Mouse (Mus musculus) urinary bladder, postnatal 0 days (tissue): ENCODE data around the gene Prok1. TPM values are rescaled to one million over a fixed set of nuclear protein-coding genes. Genes with fewer than 3 reads are reported as not detected.

ENCODE experiments used
- polyA plus RNA-seq: library from polyadenylated mRNA; unstranded; fragments of >200 nt; fragmentation: Nextera tagmentation; extraction: Ambion mirVana; gene quantifications from 2 replicates; pipeline ENCODE4 v1.2.1, GENCODE M21; 2015

Prok1 gene
- polyA plus RNA-seq, result not detected in 2 replicates

DNA sequence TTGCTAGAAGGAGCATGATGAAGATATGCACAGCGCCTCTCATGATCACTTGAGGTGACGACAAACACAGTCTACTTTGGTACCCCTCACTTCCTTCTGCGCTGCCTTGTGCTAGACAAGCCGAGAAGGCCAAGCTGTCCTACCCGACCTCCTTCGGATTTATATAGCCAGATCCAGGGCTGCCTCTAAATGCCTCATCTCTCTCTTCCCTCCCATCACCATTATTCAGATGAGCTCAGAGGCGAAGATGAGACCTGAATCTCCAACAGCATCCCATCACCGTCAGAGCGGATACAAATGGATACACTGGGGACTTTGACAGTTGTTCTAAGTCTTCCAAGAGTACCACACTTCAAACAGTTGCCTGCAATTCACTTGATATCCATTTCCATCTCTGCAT is at the start of gene Prok1:
Gene Prok1 (minus strand): TSS at position 101 of the 400 bp plus-strand sequence.

GRCm38 (mm10) chr3:107278479-107279269 is 39.2 kb upstream of the Prok1 start, which contains the start of gene Lamtor5:
Lamtor5 (plus strand) TSS chr3:107278858.

GRCm38 (mm10) chr3:107230527-107230926 is 9.0 kb downstream of the Prok1 start, which contains the start of gene A630076J17Rik:
A630076J17Rik (plus strand) TSS chr3:107230614.

GRCm38 (mm10) chr3:107221608-107222007 is 17.9 kb downstream of the Prok1 start, which contains the start of gene Cym:
Cym (minus strand) TSS chr3:107221732.

Other genes starting within 250 kb of the Prok1 start
- gene Kcna3, start 203.5 kb downstream of the Prok1 start, polyA plus RNA-seq, result 0.08 and 0.69 TPM in 2 replicates
- 0.04 and 0.07 TPM in 2 replicates for gene Kcna2, start 138.6 kb downstream of the Prok1 start, polyA plus RNA-seq
- gene Kcna10, start 56.7 kb downstream of the Prok1 start, polyA plus RNA-seq, result not detected in 2 replicates
- 5.4 and 7.9 TPM in 2 replicates for gene Cym, start 18.0 kb downstream of the Prok1 start, polyA plus RNA-seq
- not detected in 2 replicates for gene A630076J17Rik, start 9.1 kb downstream of the Prok1 start, polyA plus RNA-seq
- 179 and 209 TPM in 2 replicates for gene Lamtor5, start 39.2 kb upstream of the Prok1 start, polyA plus RNA-seq
- gene Slc16a4, start 51.5 kb upstream of the Prok1 start, polyA plus RNA-seq, result 4.0 and 7.2 TPM in 2 replicates
- gene Rbm15, start 94.0 kb upstream of the Prok1 start, polyA plus RNA-seq, result 6.3 and 7.5 TPM in 2 replicates
- 0.10 TPM in 1 of 2 replicates, not detected in the other for gene Kcnc4, start 219.8 kb upstream of the Prok1 start, polyA plus RNA-seq